Mouse (Mus musculus) forebrain, embryonic 11.5 days (tissue): ENCODE results near the gene Sirt2. TPM values are rescaled to one million over a fixed set of nuclear protein-coding genes. Genes with fewer than 3 reads are reported as not detected.
A peak's percentile ranks its signal among the peaks of the same experiment; 100 is the strongest.

Experiments used
- ATAC-seq: fragments of 200-750 bp; cut with Nextera tagmentation; replicated peaks from 2 replicates; pipeline ENCODE4 v1.8.0; 2017; ENCODE audit warnings: moderate TSS enrichment; ENCODE audit not compliant: low FRiP score
- DNase-seq: peaks from one replicate; pipeline ENCODE4 v3.0.0-alpha.2; 2017; ENCODE audit warnings: low spot score
- H3K27ac ChIP-seq: fragments of 300-500 bp; sonication (generic); 2 replicates; pipeline ENCODE4 v1.5.1; 2014; ENCODE audit warnings: low read depth, low read length
- H3K27me3 ChIP-seq: fragments of 300-500 bp; sonication (generic); 2 replicates; pipeline ENCODE4 v1.6.1; 2014; ENCODE audit warnings: mild to moderate bottlenecking, low read length, mixed read lengths; ENCODE audit not compliant: control insufficient read depth, insufficient read depth
- H3K36me3 ChIP-seq: fragments of 300-500 bp; sonication (generic); 2 replicates; pipeline ENCODE4 v1.6.1; 2014; ENCODE audit warnings: mild to moderate bottlenecking, low read length, moderate library complexity, mixed read lengths; ENCODE audit not compliant: control insufficient read depth, insufficient read depth
- H3K4me1 ChIP-seq: fragments of 300-500 bp; sonication (generic); replicated peaks from 2 replicates; pipeline ENCODE4 v1.6.1; 2014; ENCODE audit warnings: low read length, mixed read lengths; ENCODE audit not compliant: control insufficient read depth, insufficient read depth
- H3K4me2 ChIP-seq: fragments of 300-500 bp; sonication (generic); 2 replicates; pipeline ENCODE4 v1.6.1; 2014; ENCODE audit warnings: low read depth, mild to moderate bottlenecking, low read length, moderate library complexity, mixed read lengths; ENCODE audit not compliant: severe bottlenecking
- H3K4me3 ChIP-seq: fragments of 300-500 bp; sonication (generic); 2 replicates; pipeline ENCODE4 v1.5.1; 2014; ENCODE audit warnings: low read depth, low read length
- H3K9ac ChIP-seq: fragments of 300-500 bp; sonication (generic); 2 replicates; pipeline ENCODE4 v1.6.1; 2014; ENCODE audit warnings: low read length
- H3K9me3 ChIP-seq: fragments of 300-500 bp; sonication (generic); 2 replicates; pipeline ENCODE4 v1.6.1; 2016; ENCODE audit warnings: low read length, mixed read lengths; ENCODE audit not compliant: control insufficient read depth
- WGBS: fragments of 180-500 bp; shearing (Covaris S2); extraction: QIAGEN DNeasy Blood & Tissue Kit; methylation state at CpG from one replicate; pipeline ENCODE4 v1.1.7; 2014; 5-methylcytosine and 5-hydroxymethylcytosine counted together
- polyA plus RNA-seq: library from polyadenylated mRNA; unstranded; fragments of >200 nt; fragmentation: Nextera tagmentation; extraction: Ambion mirVana; gene quantifications from 2 replicates; pipeline ENCODE4 v1.2.1, GENCODE M21; 2014

The Sirt2 gene
- polyA plus RNA-seq, 1 experiment from 2014 or later, result 63.5 TPM

GRCm38 (mm10) chr7:28795832-28796231 lies 29.3 kb downstream of the Sirt2 start:
- ATAC-seq (no peak), DNase-seq (no peak)
- WGBS, result 77% methylated on average over 15 of the region's 15 CpGs
- Histone ChIP-seq H3K4me2 (no peak overlapping the region), H3K36me3 (no peaks in the 10 kb centered on the region), H3K9me3 (no peaks in the 10 kb centered on the region), H3K27me3 (no peaks in the 10 kb centered on the region), H3K27ac (no peak overlapping the region), H3K4me3 (no peak overlapping the region), H3K4me1 (no peaks in the 10 kb centered on the region), H3K9ac (no peak overlapping the region)

- Histone ChIP-seq H3K9me3 (no peaks in the 10 kb centered on the region), H3K27ac (no peak overlapping the region)
- DNase-seq, result peak; percentile 87
These were observed 30.0 kb downstream of the Sirt2 start for GRCm38 (mm10) chr7:28796562-28796975.

GRCm38 (mm10) chr7:28799994-28800393 lies 33.5 kb downstream of the Sirt2 start:
- 97% methylated on average over 9 of the region's 9 CpGs for WGBS
- H3K9ac ChIP-seq, result no peak overlapping the region
- no peak overlapping the region for H3K4me2 ChIP-seq
- no peaks in the 10 kb centered on the region for H3K36me3 ChIP-seq
- H3K27ac ChIP-seq, result no peak overlapping the region
- H3K4me1 ChIP-seq, result peaks cover 10% of the 10 kb centered on the region; the same call in 1 of the 2 replicates
- no peak for DNase-seq
- no peak overlapping the region for H3K4me3 ChIP-seq
- no peak for ATAC-seq
- no peaks in the 10 kb centered on the region for H3K27me3 ChIP-seq
- no peaks in the 10 kb centered on the region for H3K9me3 ChIP-seq

More at GRCm38 (mm10) chr7:28796562-28796975, 30.0 kb downstream of the Sirt2 start:
- Histone ChIP-seq H3K27me3 (no peaks in the 10 kb centered on the region), H3K9ac (peak overlapping the region; percentile 44), H3K36me3 (no peaks in the 10 kb centered on the region), H3K4me1 (no peaks in the 10 kb centered on the region), H3K4me2 (peak overlapping the region; percentile 40), H3K4me3 (peak overlapping the region; percentile 4; the same call in 1 of the 2 replicates)
- WGBS, result 16% methylated on average over 32 of the region's 32 CpGs
- peak; percentile 67 for ATAC-seq

GRCm38 (mm10) chr7:28801451-28801850 lies 34.9 kb downstream of the Sirt2 start:
- Histone ChIP-seq H3K4me2 (no peak overlapping the region), H3K36me3 (no peaks in the 10 kb centered on the region), H3K4me3 (no peak overlapping the region), H3K9me3 (no peaks in the 10 kb centered on the region), H3K27me3 (no peaks in the 10 kb centered on the region), H3K27ac (no peak overlapping the region), H3K4me1 (peaks cover 10% of the 10 kb centered on the region; the same call in 1 of the 2 replicates), H3K9ac (no peak overlapping the region)
- DNase-seq (no peak), ATAC-seq (no peak)
- WGBS, result 83% methylated on average over 3 of the region's 3 CpGs

GRCm38 (mm10) chr7:28801901-28802670 lies 35.6 kb downstream of the Sirt2 start:
- WGBS, result 31% methylated on average over 10 of the region's 10 CpGs
- H3K9ac ChIP-seq, result no peak overlapping the region
- peaks cover 10% of the 10 kb centered on the region; the same call in 1 of the 2 replicates for H3K4me1 ChIP-seq
- H3K4me2 ChIP-seq, result no peak overlapping the region
- H3K36me3 ChIP-seq, result no peaks in the 10 kb centered on the region
- DNase-seq, result no peak
- no peaks in the 10 kb centered on the region for H3K9me3 ChIP-seq
- ATAC-seq, result no peak
- H3K27me3 ChIP-seq, result no peaks in the 10 kb centered on the region
- no peak overlapping the region for H3K4me3 ChIP-seq
- H3K27ac ChIP-seq, result peak overlapping the region; percentile 62; the same call in 1 of the 2 replicates

GRCm38 (mm10) chr7:28802846-28803588 lies 36.5 kb downstream of the Sirt2 start:
- Histone ChIP-seq H3K9me3 (no peaks in the 10 kb centered on the region), H3K27me3 (no peaks in the 10 kb centered on the region), H3K27ac (peak overlapping the region; percentile 62), H3K4me1 (peaks cover 14% of the 10 kb centered on the region; the same call in 1 of the 2 replicates), H3K4me2 (0 out of 2 replicates have a peak overlapping the region, but pooled peaks have one; percentile 5), H3K4me3 (no peak overlapping the region), H3K9ac (no peak overlapping the region), H3K36me3 (no peaks in the 10 kb centered on the region)
- DNase-seq (peak; percentile 70), ATAC-seq (peak; percentile 42; the same call in 1 of the 2 replicates)
- 12% methylated on average over 10 of the region's 10 CpGs for WGBS

- Histone ChIP-seq H3K36me3 (no peaks in the 10 kb centered on the region), H3K9me3 (no peaks in the 10 kb centered on the region), H3K27me3 (no peaks in the 10 kb centered on the region), H3K4me2 (no peak overlapping the region), H3K9ac (no peak overlapping the region), H3K4me1 (peaks cover 17% of the 10 kb centered on the region; the same call in 1 of the 2 replicates), H3K27ac (no peak overlapping the region; the same call in 1 of the 2 replicates), H3K4me3 (no peak overlapping the region)
- no peak for ATAC-seq
- no peak for DNase-seq
- WGBS, result 78% methylated on average over 4 of the region's 4 CpGs
These were observed 37.2 kb downstream of the Sirt2 start for GRCm38 (mm10) chr7:28803756-28804155.

GRCm38 (mm10) chr7:28806869-28807268 lies 40.3 kb downstream of the Sirt2 start:
- DNase-seq, result no peak
- Histone ChIP-seq H3K4me2 (no peak overlapping the region), H3K27ac (no peak overlapping the region), H3K36me3 (no peaks in the 10 kb centered on the region), H3K9me3 (no peaks in the 10 kb centered on the region), H3K9ac (no peak overlapping the region), H3K4me1 (peaks cover 18% of the 10 kb centered on the region; the same call in 1 of the 2 replicates), H3K4me3 (no peak overlapping the region), H3K27me3 (no peaks in the 10 kb centered on the region)
- WGBS, result 78% methylated on average over 4 of the region's 4 CpGs
- ATAC-seq, result no peak
